Mouse (Mus musculus) E14TG2a.4 (cell line): ENCODE results near the gene Magi1.

Experiments used
- CTCF ChIP-seq: conservative IDR thresholded peaks from 2 replicates; pipeline ENCODE4 v1.5.1; 2014; ENCODE audit warnings: low read length
- NANOG ChIP-seq: IDR thresholded peaks from 2 replicates; pipeline ENCODE4 v1.6.1; 2014; ENCODE audit warnings: borderline replicate concordance, low read length, mixed read lengths

DNA sequence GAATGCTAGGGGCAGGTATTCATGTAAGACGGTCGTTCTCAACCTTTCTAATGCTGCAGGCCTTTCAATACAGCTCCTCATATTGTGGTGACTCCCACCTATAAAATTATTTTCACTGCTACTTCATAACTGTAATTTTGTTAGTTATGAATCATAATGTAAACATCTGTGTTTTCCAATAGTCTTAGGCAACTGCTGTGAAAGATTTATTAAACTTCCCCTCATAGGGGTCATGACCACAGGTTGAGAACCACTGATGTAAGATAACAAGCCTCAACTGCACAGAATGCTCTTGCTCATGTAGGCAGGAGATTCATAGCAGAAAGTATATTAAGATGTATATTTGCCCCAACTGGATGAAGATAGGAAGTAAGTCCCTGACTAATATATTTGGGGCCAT, 359.1 kb downstream of the Magi1 start:
- TF ChIP-seq CTCF: no peak
- TF ChIP-seq NANOG: no peak
